Mouse (Mus musculus) stomach, embryonic 14.5 days (tissue): ENCODE measurements around the gene Aoah. TPM values are rescaled to one million over a fixed set of nuclear protein-coding genes. Genes with fewer than 3 reads are reported as not detected.

ENCODE experiments used
- ATAC-seq: fragments of 200-750 bp; cut with Nextera tagmentation; 2 replicates; pipeline ENCODE4 v1.8.0; 2017; ENCODE audit warnings: low read depth, moderate TSS enrichment; ENCODE audit not compliant: insufficient number of reproducible peaks, insufficient read depth, low FRiP score
- H3K27ac ChIP-seq: fragments of 300-500 bp; sonication (generic); 2 replicates; pipeline ENCODE4 v1.5.1; 2014; ENCODE audit warnings: mild to moderate bottlenecking, low read length, moderate library complexity, mixed read lengths
- H3K27me3 ChIP-seq: fragments of 300-500 bp; sonication (generic); 2 replicates; pipeline ENCODE4 v1.6.1; 2014; ENCODE audit warnings: low read length, control low read depth, mixed read lengths; ENCODE audit not compliant: control insufficient read depth, insufficient read depth
- H3K36me3 ChIP-seq: fragments of 300-500 bp; sonication (generic); 2 replicates; pipeline ENCODE4 v1.6.1; 2014; ENCODE audit warnings: mild to moderate bottlenecking, control low read depth, low read length, moderate library complexity, mixed read lengths; ENCODE audit not compliant: control insufficient read depth, insufficient read depth
- H3K4me1 ChIP-seq: fragments of 300-500 bp; sonication (generic); 2 replicates; pipeline ENCODE4 v1.6.1; 2014; ENCODE audit warnings: low read length, control low read depth, mixed read lengths; ENCODE audit not compliant: control insufficient read depth, insufficient read depth
- H3K4me2 ChIP-seq: fragments of 300-500 bp; sonication (generic); replicated peaks from 2 replicates; pipeline ENCODE4 v1.6.1; 2014; ENCODE audit warnings: low read depth, low read length, control low read depth
- H3K4me3 ChIP-seq: fragments of 300-500 bp; sonication (generic); 2 replicates; pipeline ENCODE4 v1.5.1; 2014; ENCODE audit warnings: low read depth, low read length, control low read depth
- H3K9ac ChIP-seq: fragments of 300-500 bp; sonication (generic); replicated peaks from 2 replicates; pipeline ENCODE4 v1.6.1; 2014; ENCODE audit warnings: low read depth, mild to moderate bottlenecking, control low read depth, low read length, moderate library complexity, mixed read lengths
- H3K9me3 ChIP-seq: fragments of 300-500 bp; sonication (generic); 2 replicates; pipeline ENCODE4 v1.6.1; 2016; ENCODE audit warnings: low read depth, low read length, control low read depth; ENCODE audit not compliant: control insufficient read depth
- WGBS: fragments of 180-500 bp; shearing (Covaris S2); extraction: QIAGEN DNeasy Blood & Tissue Kit; methylation state at CpG from one replicate; pipeline ENCODE4 v1.1.7; 2014; 5-methylcytosine and 5-hydroxymethylcytosine counted together
- polyA plus RNA-seq: library from polyadenylated mRNA; unstranded; fragments of >200 nt; fragmentation: Nextera tagmentation; extraction: Ambion mirVana; gene quantifications from 2 replicates; pipeline ENCODE4 v1.2.1, GENCODE M21; 2014

Gene Aoah
- polyA plus RNA-seq, 1 experiment from 2014 or later = 1.8 TPM

DNA sequence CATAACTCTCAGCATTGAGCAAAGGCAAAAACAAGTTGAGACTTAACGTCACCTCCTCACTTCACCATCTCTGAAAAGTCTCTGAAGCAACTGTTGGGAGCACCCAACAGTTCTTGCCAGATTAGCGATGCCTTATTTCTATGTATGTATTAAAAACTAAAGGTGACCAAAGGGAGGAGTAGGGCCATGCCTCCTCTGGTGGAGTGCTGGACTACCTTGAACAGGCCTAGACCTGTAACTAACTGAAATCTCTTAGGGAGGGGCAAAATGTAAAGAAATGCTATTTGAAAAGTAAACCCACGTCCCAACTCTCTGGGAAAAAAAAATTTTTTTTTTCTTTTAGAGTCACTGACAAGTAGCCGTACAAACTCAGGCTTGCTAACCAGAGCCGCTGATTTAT is 211.3 kb downstream of the Aoah start:
- Histone ChIP-seq H3K9ac (no peak overlapping the region), H3K27me3 (no peaks in the 10 kb centered on the region), H3K9me3 (no peaks in the 10 kb centered on the region), H3K36me3 (no peaks in the 10 kb centered on the region), H3K4me3 (no peak overlapping the region), H3K4me2 (no peak overlapping the region), H3K27ac (no peak overlapping the region), H3K4me1 (no peaks in the 10 kb centered on the region)
- no peak for ATAC-seq
- WGBS = 77% methylated on average over 5 of the region's 5 CpGs

DNA sequence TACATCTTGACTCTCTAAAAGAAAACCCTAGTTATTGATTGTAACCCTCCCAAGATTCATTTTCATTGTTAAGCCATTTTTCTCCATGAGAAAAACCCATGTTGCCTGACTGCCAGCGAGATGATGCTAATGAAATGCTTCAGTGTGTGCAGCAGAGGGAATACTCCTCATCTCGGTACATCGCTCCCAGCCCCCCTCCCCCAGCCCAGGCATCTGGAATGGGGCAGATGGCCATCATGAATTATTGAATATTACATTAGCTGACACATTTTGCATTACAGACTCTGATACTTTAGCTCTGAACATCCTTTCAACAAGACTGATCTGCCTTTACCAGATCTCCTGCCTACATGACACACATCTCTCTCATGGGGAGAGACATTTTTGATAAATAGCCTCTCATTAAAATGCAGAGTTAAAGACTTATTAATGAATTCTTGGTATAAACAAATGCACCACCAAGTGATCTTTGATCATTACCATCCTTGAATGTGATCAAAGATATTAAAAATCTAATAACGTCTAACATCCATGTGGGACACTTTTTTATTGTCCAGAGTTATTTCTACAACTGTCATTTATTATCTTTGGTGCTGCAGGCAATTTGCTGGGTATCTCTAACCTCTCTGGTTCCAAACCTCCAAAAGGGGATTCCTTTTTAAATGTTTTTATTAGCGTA is 211.9 kb downstream of the Aoah start:
- no peak overlapping the region for H3K4me3 ChIP-seq
- H3K36me3 ChIP-seq = no peaks in the 10 kb centered on the region
- WGBS = 80% methylated on average over 5 of the region's 5 CpGs
- H3K4me1 ChIP-seq = no peaks in the 10 kb centered on the region
- no peaks in the 10 kb centered on the region for H3K27me3 ChIP-seq
- no peaks in the 10 kb centered on the region for H3K9me3 ChIP-seq
- H3K4me2 ChIP-seq = no peak overlapping the region
- H3K27ac ChIP-seq = no peak overlapping the region
- no peak for ATAC-seq
- no peak overlapping the region for H3K9ac ChIP-seq

- no peaks in the 10 kb centered on the region for H3K4me1 ChIP-seq
- no peak overlapping the region for H3K9ac ChIP-seq
- H3K27me3 ChIP-seq = no peaks in the 10 kb centered on the region
- no peak overlapping the region for H3K27ac ChIP-seq
- no peaks in the 10 kb centered on the region for H3K36me3 ChIP-seq
- no peak overlapping the region for H3K4me3 ChIP-seq
- no peak for ATAC-seq
- no peak overlapping the region for H3K4me2 ChIP-seq
- 85% methylated on average over 4 of the region's 4 CpGs for WGBS
- H3K9me3 ChIP-seq = no peaks in the 10 kb centered on the region
Measured at GRCm38 (mm10) chr13:21006321-21006653, 212.4 kb downstream of the Aoah start.

GRCm38 (mm10) chr13:21013659-21014058 is 219.7 kb downstream of the Aoah start:
- H3K4me1 ChIP-seq = no peaks in the 10 kb centered on the region
- H3K9me3 ChIP-seq = no peaks in the 10 kb centered on the region
- H3K4me3 ChIP-seq = no peak overlapping the region
- WGBS = 78% methylated on average over 3 of the region's 3 CpGs
- no peak overlapping the region for H3K27ac ChIP-seq
- H3K9ac ChIP-seq = no peak overlapping the region
- no peaks in the 10 kb centered on the region for H3K27me3 ChIP-seq
- H3K36me3 ChIP-seq = no peaks in the 10 kb centered on the region
- no peak overlapping the region for H3K4me2 ChIP-seq
- ATAC-seq = no peak

GRCm38 (mm10) chr13:21024831-21025230 is 230.9 kb downstream of the Aoah start:
- no peaks in the 10 kb centered on the region for H3K27me3 ChIP-seq
- no peak overlapping the region for H3K9ac ChIP-seq
- H3K27ac ChIP-seq = no peak overlapping the region
- 74% methylated on average over 5 of the region's 5 CpGs for WGBS
- H3K4me3 ChIP-seq = no peak overlapping the region
- no peak for ATAC-seq
- no peaks in the 10 kb centered on the region for H3K36me3 ChIP-seq
- no peaks in the 10 kb centered on the region for H3K9me3 ChIP-seq
- no peak overlapping the region for H3K4me2 ChIP-seq
- no peaks in the 10 kb centered on the region for H3K4me1 ChIP-seq

- no peak overlapping the region for H3K27ac ChIP-seq
- H3K4me3 ChIP-seq = no peak overlapping the region
- H3K4me1 ChIP-seq = no peaks in the 10 kb centered on the region
- H3K27me3 ChIP-seq = no peaks in the 10 kb centered on the region
- no peak overlapping the region for H3K4me2 ChIP-seq
- H3K36me3 ChIP-seq = no peaks in the 10 kb centered on the region
- no peak for ATAC-seq
- 57% methylated on average over 3 of the region's 3 CpGs for WGBS
- H3K9me3 ChIP-seq = no peaks in the 10 kb centered on the region
- no peak overlapping the region for H3K9ac ChIP-seq
Measured at GRCm38 (mm10) chr13:21033176-21033575, 239.3 kb downstream of the Aoah start.

- H3K9me3 ChIP-seq = no peaks in the 10 kb centered on the region
- no peak overlapping the region for H3K4me3 ChIP-seq
- no peaks in the 10 kb centered on the region for H3K4me1 ChIP-seq
- no peak for ATAC-seq
- H3K36me3 ChIP-seq = no peaks in the 10 kb centered on the region
- no peak overlapping the region for H3K9ac ChIP-seq
- no peak overlapping the region for H3K27ac ChIP-seq
- H3K27me3 ChIP-seq = no peaks in the 10 kb centered on the region
- 75% methylated on average over 3 of the region's 3 CpGs for WGBS
- H3K4me2 ChIP-seq = no peak overlapping the region
Measured at GRCm38 (mm10) chr13:21035011-21035410, 241.1 kb downstream of the Aoah start.

DNA sequence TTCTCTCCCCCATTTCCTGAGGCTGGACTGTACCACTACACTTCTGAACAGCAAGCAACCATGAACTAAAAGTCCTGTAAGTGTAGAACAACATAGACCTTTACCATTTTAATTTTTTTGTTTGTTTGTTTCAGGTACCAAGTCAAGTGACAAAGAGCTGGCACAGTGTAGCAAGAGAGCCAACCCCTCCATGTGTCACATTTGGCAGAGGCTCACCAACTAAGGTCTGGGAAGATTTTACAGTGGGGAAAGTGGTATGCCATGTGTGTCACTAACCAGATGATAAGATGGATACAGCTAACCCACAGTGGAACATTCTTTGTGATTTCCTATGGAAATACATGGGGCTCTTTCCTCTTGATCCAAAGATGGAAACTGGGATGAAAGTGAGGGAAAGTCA is 242.1 kb downstream of the Aoah start:
- no peak overlapping the region for H3K9ac ChIP-seq
- H3K4me1 ChIP-seq = no peaks in the 10 kb centered on the region
- no peak overlapping the region for H3K27ac ChIP-seq
- H3K4me2 ChIP-seq = no peak overlapping the region
- no peak overlapping the region for H3K4me3 ChIP-seq
- ATAC-seq = no peak
- H3K27me3 ChIP-seq = no peaks in the 10 kb centered on the region
- no peaks in the 10 kb centered on the region for H3K9me3 ChIP-seq
- H3K36me3 ChIP-seq = no peaks in the 10 kb centered on the region

DNA sequence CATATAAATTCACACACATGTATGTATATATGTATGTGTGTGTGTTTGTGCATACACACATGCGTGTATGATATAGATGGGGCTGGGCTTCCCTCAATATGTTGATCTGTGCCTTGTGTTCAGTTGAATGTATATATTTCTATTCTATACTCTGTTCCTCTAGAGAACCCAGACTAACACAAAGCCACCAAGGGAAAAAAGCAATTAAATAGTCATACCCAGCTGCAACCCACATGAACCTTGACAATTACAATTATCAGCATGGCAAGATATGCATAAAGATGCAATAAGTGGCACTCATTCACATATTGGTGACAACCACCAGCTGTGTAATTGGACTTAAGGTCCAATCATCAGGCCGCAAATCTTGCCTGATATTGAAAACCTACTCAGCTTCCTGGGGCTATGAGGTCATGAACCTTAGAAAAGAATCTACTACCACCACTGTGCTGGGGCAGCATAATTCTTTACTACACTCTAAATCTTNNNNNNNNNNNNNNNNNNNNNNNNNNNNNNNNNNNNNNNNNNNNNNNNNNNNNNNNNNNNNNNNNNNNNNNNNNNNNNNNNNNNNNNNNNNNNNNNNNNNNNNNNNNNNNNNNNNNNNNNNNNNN is 246.8 kb downstream of the Aoah start:
- Histone ChIP-seq H3K27ac (no peak overlapping the region), H3K36me3 (no peaks in the 10 kb centered on the region), H3K4me1 (no peaks in the 10 kb centered on the region), H3K27me3 (no peaks in the 10 kb centered on the region), H3K9ac (no peak overlapping the region), H3K4me2 (no peak overlapping the region), H3K4me3 (no peak overlapping the region), H3K9me3 (no peaks in the 10 kb centered on the region)
- ATAC-seq = no peak
- 91% methylated on average over 2 of the region's 2 CpGs for WGBS
